Mouse (Mus musculus): ENCODE measurements around the gene Ampd3. TPM values are rescaled to one million over a fixed set of nuclear protein-coding genes. Genes with fewer than 3 reads are reported as not detected.
A peak's percentile ranks its signal among the peaks of the same experiment; 100 is the strongest.

Gene Ampd3
- polyA plus RNA-seq, 1 experiment from 2014 or later = 11.9 TPM

DNA sequence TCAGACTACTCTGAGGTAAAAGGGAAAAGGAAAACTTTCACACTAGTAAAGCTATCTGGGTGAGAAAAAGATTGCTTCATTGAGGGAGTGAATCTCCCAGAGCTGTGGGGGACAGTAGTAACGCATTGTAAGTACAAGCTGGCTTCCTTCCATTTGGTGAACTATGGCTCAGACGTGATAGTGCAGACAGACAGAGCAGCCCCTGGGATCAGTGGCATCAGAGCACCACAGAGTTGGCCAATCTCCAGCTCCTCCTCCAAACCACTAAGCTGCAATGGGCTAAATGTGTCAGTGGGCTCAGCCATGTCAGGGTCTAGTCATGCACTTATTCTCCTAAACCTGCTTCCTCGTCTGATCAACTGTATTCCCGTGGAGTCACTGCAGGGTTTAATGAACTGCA lies 55.6 kb downstream of the Ampd3 start:
- Histone ChIP-seq H3K27ac (replicated peaks) (no peak overlapping the region), H3K4me2 (no peak overlapping the region), H3K9me3 (no peaks in the 10 kb centered on the region), H3K27me3 (no peaks in the 10 kb centered on the region), H3K9ac (no peak overlapping the region), H3K4me3 (no peak overlapping the region), H3K36me3 (peaks cover 16% of the 10 kb centered on the region), H3K4me1 (replicated peaks) (peaks cover 7% of the 10 kb centered on the region; the same call in 1 of the 2 replicates)
- WGBS = 74% methylated on average over 4 of the region's 4 CpGs
- no peak for ATAC-seq (ENCODE audit: low FRiP score, low read depth)

DNA sequence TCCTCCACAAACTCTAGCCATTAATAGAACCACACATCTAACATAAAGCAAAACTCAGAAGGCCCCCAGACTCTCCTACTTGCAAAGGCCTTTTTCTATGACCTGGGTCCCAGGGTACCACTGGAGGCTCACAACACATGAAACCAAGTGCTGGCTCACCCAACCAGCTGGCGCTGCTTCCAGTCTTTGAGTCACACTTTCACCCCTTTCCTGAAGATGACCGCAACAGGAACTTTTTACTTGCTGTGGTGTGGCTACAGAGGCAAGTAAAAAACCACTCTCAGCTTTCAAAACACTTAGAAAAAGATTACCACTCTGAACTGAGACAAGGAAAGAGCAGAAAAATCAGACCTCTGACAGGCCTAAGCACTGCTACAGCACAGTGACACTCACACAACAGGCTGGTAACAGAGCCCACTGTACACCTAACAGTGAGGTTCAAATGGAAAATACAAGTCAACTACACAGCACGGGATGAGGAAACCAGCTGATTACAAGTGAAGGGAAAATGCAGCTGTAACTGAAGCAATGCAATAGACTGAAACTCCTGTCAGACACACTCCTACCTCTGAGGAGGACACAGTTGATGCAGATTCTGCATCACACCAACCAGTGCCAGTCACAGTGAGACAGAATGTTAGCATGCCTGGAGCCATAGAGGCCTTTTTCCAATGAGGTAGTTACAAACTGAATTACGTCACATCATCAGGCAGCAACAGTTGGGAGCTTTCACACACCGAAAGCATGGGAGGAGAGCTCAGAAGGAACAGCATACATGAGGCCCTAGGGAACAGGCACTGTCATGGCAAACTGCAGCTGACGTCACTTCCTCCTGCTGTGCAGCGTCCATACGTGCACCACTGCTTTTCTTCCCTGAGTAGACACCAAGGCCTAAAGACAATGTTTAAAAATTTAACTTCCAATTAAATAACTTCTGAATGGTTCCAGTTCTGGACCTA lies 56.3 kb downstream of the Ampd3 start:
- Histone ChIP-seq H3K27ac (replicated peaks) (no peak overlapping the region), H3K9me3 (no peaks in the 10 kb centered on the region), H3K4me2 (no peak overlapping the region), H3K36me3 (peaks cover 22% of the 10 kb centered on the region), H3K27me3 (no peaks in the 10 kb centered on the region), H3K4me3 (no peak overlapping the region), H3K9ac (no peak overlapping the region), H3K4me1 (replicated peaks) (peaks cover 7% of the 10 kb centered on the region; the same call in 1 of the 2 replicates)
- 82% methylated on average over 8 of the region's 8 CpGs for WGBS
- no peak for ATAC-seq (ENCODE audit: low FRiP score, low read depth)

DNA sequence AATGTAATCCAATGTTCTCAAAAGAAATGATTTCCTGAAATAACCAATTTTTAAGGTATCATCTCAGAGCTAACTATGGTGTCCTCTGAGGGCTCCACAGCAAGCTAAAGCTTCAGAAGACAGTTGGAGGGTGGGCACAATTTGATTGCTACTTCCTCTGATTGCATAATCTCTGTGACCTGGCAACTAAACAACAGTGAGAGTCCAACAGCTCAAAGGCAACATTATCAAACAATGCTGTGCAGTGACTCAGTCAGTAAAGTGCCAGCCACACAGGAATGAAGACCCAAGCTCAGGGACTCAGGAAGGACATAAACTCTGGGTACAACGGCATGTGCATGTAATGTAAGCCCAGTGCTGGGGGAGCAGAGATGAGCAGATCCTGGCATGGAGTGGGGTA lies 65.0 kb downstream of the Ampd3 start:
- H3K9me3 ChIP-seq = no peaks in the 10 kb centered on the region
- no peak overlapping the region for H3K4me3 ChIP-seq
- H3K36me3 ChIP-seq = peaks cover 19% of the 10 kb centered on the region
- no peak for ATAC-seq (ENCODE audit: low FRiP score, low read depth)
- H3K27me3 ChIP-seq = no peaks in the 10 kb centered on the region
- H3K27ac ChIP-seq (replicated peaks) = no peak overlapping the region
- H3K9ac ChIP-seq = no peak overlapping the region
- 95% methylated on average over 1 of the region's 1 CpGs for whole genome bisulfite sequencing
- H3K4me1 ChIP-seq (replicated peaks) = no peaks in the 10 kb centered on the region
- H3K4me2 ChIP-seq = no peak overlapping the region

DNA sequence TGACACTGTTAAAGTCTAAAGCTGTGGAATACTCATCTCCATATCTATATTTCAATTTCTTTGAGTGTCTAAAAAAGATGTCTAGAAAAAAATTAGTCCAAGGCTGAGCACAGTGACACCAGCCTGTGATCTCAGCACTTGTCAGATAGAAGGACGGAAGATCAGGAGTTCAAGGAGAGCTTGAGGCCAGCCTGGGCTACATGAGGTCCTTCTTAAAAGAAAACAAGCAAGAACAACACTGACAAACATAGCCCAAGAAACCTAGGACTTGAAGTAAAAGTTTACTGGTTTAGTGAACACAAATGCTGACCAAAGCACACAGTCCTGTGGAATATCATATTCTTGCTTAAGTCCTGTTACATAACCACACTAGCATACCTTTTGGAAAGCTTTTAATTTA lies 66.0 kb downstream of the Ampd3 start:
- Histone ChIP-seq H3K27ac (replicated peaks) (no peak overlapping the region), H3K36me3 (peaks cover 13% of the 10 kb centered on the region), H3K4me3 (no peak overlapping the region), H3K4me1 (replicated peaks) (no peaks in the 10 kb centered on the region), H3K27me3 (no peaks in the 10 kb centered on the region), H3K9me3 (no peaks in the 10 kb centered on the region), H3K9ac (no peak overlapping the region), H3K4me2 (no peak overlapping the region)
- ATAC-seq (ENCODE audit: low FRiP score, low read depth) = no peak
- 96% methylated on average over 1 of the region's 1 CpGs for WGBS

DNA sequence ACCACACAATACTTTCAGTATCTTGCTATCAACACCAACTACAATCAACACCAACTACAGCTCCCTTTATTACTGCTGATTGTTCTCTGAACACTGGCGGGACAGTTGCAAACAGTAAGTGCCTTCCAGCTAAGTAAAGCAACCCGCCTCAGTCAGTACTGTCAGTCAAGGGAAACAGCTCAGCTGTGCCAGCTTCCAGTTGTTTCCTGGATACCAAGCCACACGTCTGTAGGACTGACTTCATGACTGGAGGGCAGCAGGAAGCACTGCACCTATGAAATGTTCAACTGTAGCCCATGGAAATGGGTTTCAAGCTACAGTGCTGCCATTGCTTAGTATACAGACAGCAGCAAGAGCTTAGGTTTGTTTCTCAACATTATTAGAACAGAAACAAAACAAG lies 66.5 kb downstream of the Ampd3 start:
- ATAC-seq (ENCODE audit: low FRiP score, low read depth) = no peak
- H3K4me1 ChIP-seq (replicated peaks) = no peaks in the 10 kb centered on the region
- no peaks in the 10 kb centered on the region for H3K9me3 ChIP-seq
- no peak overlapping the region for H3K9ac ChIP-seq
- 68% methylated on average over 3 of the region's 3 CpGs for WGBS
- H3K27ac ChIP-seq (replicated peaks) = no peak overlapping the region
- no peak overlapping the region for H3K4me2 ChIP-seq
- H3K4me3 ChIP-seq = no peak overlapping the region
- peaks cover 11% of the 10 kb centered on the region for H3K36me3 ChIP-seq
- no peaks in the 10 kb centered on the region for H3K27me3 ChIP-seq

DNA sequence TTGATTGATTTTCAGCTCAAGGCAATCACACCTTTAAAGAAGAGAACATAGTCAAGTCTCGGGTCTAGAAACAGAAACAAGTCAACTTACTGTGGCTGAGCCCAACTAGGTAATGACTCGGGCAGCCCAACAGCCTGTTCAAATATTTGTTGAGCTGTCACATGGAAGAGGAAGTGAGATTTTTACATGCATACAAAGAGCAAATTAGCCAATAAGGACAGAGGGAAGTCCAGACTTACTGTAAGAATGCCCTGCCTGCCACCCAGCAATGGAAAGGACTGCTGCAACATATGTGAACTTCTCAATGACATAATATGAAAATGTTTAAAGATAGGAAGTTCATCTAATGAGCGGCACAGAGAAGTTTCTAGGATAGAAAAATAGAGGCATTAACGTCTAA lies 72.3 kb downstream of the Ampd3 start:
- H3K9me3 ChIP-seq = no peaks in the 10 kb centered on the region
- ATAC-seq (ENCODE audit: low FRiP score, low read depth) = no peak
- no peaks in the 10 kb centered on the region for H3K36me3 ChIP-seq
- H3K27me3 ChIP-seq = no peaks in the 10 kb centered on the region
- H3K4me1 ChIP-seq (replicated peaks) = peaks cover 6% of the 10 kb centered on the region
- WGBS = 88% methylated on average over 4 of the region's 4 CpGs
- no peak overlapping the region for H3K4me3 ChIP-seq
- H3K27ac ChIP-seq (replicated peaks) = no peak overlapping the region
- no peak overlapping the region for H3K9ac ChIP-seq
- no peak overlapping the region for H3K4me2 ChIP-seq

DNA sequence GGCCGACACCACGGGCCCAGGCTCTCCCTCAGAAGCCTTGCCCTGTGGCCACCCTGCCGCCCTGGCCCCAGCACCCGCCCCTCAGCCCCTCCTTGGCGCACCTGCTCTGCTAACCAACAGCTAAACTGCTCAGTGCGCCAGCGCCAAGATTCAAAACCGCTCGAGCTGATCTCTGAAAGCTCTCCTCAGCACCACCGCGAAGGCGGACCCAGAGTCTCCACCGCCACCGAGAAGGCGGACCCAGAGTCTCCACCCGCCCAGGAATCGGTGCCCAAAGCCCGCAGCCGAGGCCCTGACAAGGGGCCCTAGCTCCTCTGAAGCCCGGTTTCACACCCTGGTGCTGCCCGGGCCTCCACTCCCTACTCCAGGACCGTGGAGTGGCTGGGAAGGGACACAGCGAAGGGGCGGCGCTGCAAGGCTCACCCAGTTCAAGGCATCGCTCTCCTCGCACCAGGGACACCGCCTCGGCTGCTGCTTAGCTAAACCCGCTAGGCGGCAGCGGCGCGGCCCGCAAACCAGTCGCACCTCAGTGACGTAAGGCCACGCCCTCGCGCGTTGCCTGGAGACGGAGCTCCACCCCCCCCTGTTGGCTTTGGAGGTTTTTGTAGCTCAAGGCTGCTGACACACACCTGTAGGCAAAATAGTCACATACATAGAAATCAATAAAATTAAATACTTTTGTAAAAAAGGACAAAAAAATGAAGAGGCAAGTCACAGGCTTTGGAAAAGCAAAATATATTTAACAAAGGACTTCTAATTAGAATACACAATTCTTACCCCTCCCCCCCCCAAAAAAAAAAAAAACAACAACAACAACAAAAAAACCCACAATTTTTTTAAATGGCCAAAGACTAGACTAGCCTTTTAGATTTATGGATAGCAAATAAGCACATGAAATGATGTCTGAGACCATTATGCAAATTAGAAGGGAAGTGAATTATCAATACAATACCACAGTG lies 76.2 kb downstream of the Ampd3 start, which contains the start of gene Rnf141:
Gene Rnf141 (minus strand): TSS at position 542 of the 959 bp plus-strand sequence.
- ATAC-seq (ENCODE audit: low FRiP score, low read depth) = peak; percentile 96
- Histone ChIP-seq H3K9me3 (no peaks in the 10 kb centered on the region), H3K36me3 (no peaks in the 10 kb centered on the region), H3K27me3 (no peaks in the 10 kb centered on the region), H3K4me2 (peak within 1 kb of the TSS; percentile 80), H3K9ac (peak within 1 kb of the TSS; percentile 88), H3K27ac (replicated peaks) (peak within 1 kb of the TSS; percentile 90), H3K4me3 (peak within 1 kb of the TSS; percentile 80), H3K4me1 (replicated peaks) (peaks cover 6% of the 10 kb centered on the region)
- under 1% methylated on average over 42 of the region's 42 CpGs for WGBS

DNA sequence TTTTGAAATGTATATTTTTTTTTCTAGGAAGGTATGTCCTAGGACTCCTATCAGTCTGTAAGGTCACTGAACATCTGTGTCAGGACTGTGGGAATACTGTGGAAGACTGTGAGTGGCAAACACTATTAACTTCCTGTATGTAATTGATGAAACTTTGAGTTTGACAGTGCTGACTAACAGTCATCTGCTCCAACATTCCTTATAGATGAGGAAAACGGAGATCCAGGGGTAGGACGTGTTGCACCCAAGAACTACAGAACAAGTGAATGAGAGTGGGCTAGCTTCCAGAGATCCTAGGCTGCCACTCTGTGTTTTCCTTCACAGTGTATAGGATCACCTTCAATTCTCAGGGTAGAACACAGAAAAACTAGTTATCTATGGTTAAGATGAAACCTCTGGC lies 79.3 kb downstream of the Ampd3 start:
- no peaks in the 10 kb centered on the region for H3K36me3 ChIP-seq
- no peak overlapping the region for H3K4me2 ChIP-seq
- H3K4me1 ChIP-seq (replicated peaks) = peaks cover 6% of the 10 kb centered on the region
- H3K9me3 ChIP-seq = no peaks in the 10 kb centered on the region
- H3K9ac ChIP-seq = no peak overlapping the region
- H3K27me3 ChIP-seq = no peaks in the 10 kb centered on the region
- ATAC-seq (ENCODE audit: low FRiP score, low read depth) = no peak
- no peak overlapping the region for H3K4me3 ChIP-seq
- no peak overlapping the region for H3K27ac ChIP-seq (replicated peaks)
- 85% methylated on average over 2 of the region's 2 CpGs for WGBS

DNA sequence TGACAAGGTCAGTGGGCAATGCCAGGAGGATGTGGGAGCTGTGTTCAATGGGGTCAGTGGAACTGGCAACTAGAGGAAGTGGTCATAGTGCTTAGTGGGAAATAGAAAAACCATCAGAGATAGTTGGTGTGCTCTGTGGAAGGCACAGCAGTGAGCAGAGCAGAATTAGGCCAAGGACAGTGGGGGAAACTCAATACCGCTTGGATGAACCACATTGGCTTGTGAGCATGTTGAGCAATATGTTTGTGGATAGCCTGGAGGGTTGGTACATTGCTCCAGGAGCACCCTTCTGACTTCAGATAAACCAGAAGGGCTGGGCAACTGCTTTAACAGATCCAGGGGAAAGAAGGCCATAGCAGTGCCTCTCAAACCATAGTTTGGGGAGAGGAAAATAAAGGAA lies 80.4 kb downstream of the Ampd3 start:
- no peak for ATAC-seq (ENCODE audit: low FRiP score, low read depth)
- H3K4me1 ChIP-seq (replicated peaks) = peaks cover 4% of the 10 kb centered on the region
- H3K9ac ChIP-seq = no peak overlapping the region
- H3K36me3 ChIP-seq = no peaks in the 10 kb centered on the region
- no peaks in the 10 kb centered on the region for H3K9me3 ChIP-seq
- no peak overlapping the region for H3K4me3 ChIP-seq
- no peak overlapping the region for H3K27ac ChIP-seq (replicated peaks)
- H3K27me3 ChIP-seq = no peaks in the 10 kb centered on the region
- WGBS = 96% methylated on average over 1 of the region's 1 CpGs
- H3K4me2 ChIP-seq = no peak overlapping the region

DNA sequence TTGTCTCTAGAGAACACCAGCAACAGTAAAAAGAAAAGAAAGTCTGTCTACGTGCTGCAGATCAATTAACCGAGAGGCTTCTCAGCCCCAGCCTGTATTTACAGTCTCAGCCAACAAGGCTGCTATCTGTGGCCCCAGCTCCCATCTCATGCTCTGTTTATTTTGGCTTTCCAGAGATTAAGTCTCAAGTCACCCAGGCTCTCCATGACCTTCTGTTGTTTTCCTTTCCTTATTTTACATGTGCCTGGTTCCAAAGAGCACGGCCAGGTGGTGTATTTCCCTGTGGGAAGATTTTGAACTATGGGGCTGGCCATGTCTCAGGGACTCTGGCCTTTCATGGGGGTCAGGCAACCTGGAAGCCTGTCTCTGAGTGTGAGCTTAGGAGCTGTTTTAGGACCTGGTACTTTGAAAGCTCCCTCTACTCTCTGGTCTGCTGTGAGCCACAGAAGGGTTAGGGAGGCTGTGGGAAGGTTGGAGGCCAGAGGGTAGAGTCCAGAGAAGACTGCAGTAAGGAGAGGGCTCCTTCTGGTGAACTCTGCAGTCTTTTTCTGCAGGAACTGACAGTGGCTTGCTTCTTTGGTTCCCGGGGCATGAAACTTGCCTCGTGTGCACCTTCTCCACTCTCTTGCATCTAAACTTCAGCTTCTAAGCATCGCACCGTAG lies 83.7 kb downstream of the Ampd3 start:
- Histone ChIP-seq H3K4me3 (no peak overlapping the region), H3K27ac (replicated peaks) (no peak overlapping the region), H3K27me3 (no peaks in the 10 kb centered on the region), H3K9ac (no peak overlapping the region), H3K9me3 (no peaks in the 10 kb centered on the region), H3K36me3 (no peaks in the 10 kb centered on the region), H3K4me2 (no peak overlapping the region), H3K4me1 (replicated peaks) (peaks cover 4% of the 10 kb centered on the region)
- WGBS = 87% methylated on average over 7 of the region's 7 CpGs
- no peak for ATAC-seq (ENCODE audit: low FRiP score, low read depth)

DNA sequence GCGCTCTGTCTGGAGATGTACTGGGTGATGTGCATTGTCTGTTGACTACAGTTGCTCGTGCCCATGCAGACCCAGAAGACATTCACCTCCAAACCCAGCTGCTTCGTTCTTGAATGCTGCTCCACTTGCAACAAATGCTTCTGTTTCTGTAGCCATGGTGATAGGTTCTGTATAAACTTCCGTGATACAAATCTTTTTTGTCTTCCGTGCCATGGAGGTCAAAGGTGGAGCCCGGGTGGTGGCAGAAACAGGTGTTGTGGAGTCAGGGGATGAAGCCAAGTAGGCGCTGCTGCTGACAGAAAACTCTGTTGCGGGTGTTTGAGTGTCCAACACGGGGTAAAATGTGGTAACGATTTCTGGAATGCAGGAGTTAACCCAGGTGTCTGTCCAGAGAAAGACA lies 85.6 kb downstream of the Ampd3 start:
- H3K4me1 ChIP-seq (replicated peaks) = peaks cover 4% of the 10 kb centered on the region
- H3K4me3 ChIP-seq = no peak overlapping the region
- H3K27me3 ChIP-seq = no peaks in the 10 kb centered on the region
- no peak overlapping the region for H3K9ac ChIP-seq
- no peaks in the 10 kb centered on the region for H3K9me3 ChIP-seq
- no peaks in the 10 kb centered on the region for H3K36me3 ChIP-seq
- no peak overlapping the region for H3K27ac ChIP-seq (replicated peaks)
- no peak overlapping the region for H3K4me2 ChIP-seq
- ATAC-seq (ENCODE audit: low FRiP score, low read depth) = no peak
- 60% methylated on average over 10 of the region's 10 CpGs for WGBS

Data from hindbrain, embryonic 15.5 days (tissue).